Mouse (Mus musculus): Measurements from ENCODE around the gene Mettl26.

Gene Mettl26

DNA sequence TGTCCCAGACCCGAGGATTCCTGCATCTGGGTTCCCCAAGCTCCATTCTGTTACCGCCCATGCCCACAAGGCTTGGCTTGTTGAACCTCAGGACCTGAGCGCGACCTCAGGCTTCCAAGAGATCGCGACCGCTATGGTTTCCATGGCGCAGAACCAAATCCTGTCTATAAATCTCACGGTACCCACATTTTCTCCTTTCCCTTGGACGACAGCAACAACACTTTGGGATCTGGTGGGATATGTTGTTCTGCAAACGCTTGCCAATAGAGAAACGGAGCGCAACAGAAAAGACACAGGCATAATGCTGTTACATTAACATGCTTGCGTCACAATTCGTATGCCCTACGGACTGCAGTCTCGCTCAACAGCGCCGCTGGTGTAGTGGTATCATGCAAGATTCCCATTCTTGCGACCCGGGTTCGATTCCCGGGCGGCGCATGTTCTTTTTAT lies at the start of gene Mettl26:
Mettl26 (plus strand) TSS at position 354 of the 450 bp plus-strand sequence.
- peak; percentile 87 for DNase-seq (ENCODE audit: low read depth, low spot score)

- DNase-seq (ENCODE audit: low read depth, low spot score), result no peak
Observed at GRCm38 (mm10) chr17:25825311-25825710, 49.6 kb upstream of the Mettl26 start.

GRCm38 (mm10) chr17:25825984-25826570 lies 48.8 kb upstream of the Mettl26 start:
- DNase-seq (ENCODE audit: low read depth, low spot score), result no peak

DNA sequence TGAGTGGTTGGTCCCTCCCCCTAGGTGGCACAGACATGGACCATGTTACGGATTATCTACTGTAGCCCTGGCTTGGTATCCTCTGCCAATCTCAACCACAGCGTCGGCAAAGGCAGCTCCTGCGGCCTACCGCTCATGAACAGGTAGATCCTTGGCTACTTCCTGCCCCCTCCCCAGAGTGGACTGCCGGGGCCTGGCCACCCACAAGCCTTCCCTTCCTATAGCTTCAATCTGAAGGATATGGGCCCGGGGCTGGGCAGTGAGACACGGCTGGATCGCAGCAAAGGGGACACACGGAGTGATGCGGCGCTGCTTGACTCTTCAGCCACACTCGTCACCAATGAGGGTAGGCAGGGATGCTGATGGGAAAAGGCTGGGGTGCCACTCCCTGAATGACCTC lies 47.9 kb upstream of the Mettl26 start:
- DNase-seq (ENCODE audit: low read depth, low spot score), result no peak

DNA sequence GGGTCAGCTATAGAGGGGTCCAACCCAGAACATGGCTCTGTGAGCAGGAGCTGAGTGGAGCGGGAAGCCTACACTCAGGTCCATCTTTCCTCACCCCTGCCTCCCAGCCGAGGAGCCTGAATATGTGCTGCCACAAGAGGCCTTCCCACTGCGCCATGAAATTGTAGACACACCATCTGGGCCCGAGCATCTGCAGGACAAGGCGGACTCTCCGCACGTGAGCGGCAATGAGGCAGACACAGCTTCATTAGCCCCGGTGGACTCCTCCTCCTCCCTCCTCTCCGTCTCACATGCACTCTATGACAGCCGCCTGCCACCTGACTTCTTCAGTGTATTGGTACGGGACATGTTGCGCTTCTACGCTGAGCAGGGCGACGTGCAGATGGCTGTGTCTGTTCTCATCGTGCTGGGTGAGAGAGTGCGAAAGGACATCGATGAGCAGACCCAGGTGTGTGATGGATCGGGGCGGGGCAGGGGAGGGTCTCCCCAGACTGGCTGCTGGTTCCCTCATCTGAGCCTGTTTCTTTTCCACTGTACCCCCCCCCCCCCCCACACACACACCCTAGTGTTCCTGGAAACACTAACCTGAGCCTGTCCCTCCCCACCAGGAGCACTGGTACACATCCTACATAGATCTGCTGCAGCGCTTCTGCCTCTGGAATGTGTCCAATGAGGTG lies 47.2 kb upstream of the Mettl26 start:
- DNase-seq (ENCODE audit: low read depth, low spot score), result no peak

DNA sequence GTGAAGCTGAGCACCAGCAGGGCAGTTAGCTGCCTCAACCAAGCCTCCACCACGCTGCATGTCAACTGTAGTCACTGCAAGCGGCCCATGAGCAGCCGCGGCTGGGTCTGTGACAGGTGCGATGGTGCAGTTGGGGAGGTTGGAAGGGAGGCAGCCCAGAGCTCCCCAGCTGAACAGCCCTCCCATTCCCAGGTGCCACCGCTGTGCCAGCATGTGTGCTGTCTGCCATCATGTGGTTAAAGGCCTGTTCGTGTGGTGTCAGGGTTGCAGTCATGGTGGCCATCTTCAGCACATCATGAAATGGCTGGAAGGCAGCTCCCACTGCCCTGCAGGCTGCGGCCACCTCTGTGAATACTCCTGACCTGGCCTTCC lies 46.7 kb upstream of the Mettl26 start:
- no peak for DNase-seq (ENCODE audit: low read depth, low spot score)

DNA sequence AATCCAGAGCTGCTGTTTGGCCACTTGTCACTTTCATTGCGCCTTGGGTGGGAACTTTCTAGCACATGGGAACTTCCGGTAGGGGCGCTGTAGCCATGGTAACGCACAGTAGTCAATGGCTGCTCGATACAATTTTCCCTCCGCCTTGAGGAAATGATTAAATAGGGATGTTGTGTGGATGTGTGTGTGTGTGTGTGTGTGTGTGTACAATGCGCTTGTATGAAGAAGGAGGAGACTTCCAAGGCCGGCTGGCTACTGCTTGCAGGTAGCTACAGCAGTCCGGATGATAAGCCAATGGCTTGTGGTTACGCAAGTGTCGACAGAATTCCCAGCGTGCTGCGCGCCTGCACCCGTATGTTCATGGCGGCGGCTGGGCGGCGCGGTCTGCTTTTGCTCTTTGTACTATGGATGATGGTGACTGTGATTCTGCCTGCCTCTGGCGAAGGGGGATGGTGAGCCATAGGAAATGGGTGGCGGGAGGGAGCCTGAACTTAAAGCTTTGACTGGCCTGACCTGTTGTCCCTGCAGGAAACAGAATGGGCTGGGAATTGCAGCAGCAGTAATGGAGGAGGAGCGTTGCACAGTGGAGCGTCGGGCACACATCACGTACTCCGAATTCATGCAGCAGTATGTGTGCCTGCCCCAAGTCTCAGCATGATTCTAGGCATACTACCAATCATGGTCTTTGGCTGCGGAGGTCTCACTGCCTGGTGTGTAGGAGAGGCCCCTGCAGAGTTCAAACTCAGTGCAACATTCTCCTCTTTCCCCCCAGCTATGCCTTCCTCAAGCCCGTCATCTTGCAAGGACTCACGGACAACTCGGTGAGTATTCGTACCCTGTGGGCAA lies 45.9 kb upstream of the Mettl26 start, which contains the start of gene Jmjd8:
Jmjd8 (plus strand) TSS at position 156 of the 846 bp plus-strand sequence.
- DNase-seq (ENCODE audit: low read depth, low spot score), result peak; percentile 67

- no peak for DNase-seq (ENCODE audit: low read depth, low spot score)
Observed at GRCm38 (mm10) chr17:25829558-25830017, 45.3 kb upstream of the Mettl26 start.

- DNase-seq (ENCODE audit: low read depth, low spot score), result no peak
Observed at GRCm38 (mm10) chr17:25830200-25830753, 44.6 kb upstream of the Mettl26 start.

- no peak for DNase-seq (ENCODE audit: low read depth, low spot score)
Observed at GRCm38 (mm10) chr17:25830806-25831431, 44.0 kb upstream of the Mettl26 start.

DNA sequence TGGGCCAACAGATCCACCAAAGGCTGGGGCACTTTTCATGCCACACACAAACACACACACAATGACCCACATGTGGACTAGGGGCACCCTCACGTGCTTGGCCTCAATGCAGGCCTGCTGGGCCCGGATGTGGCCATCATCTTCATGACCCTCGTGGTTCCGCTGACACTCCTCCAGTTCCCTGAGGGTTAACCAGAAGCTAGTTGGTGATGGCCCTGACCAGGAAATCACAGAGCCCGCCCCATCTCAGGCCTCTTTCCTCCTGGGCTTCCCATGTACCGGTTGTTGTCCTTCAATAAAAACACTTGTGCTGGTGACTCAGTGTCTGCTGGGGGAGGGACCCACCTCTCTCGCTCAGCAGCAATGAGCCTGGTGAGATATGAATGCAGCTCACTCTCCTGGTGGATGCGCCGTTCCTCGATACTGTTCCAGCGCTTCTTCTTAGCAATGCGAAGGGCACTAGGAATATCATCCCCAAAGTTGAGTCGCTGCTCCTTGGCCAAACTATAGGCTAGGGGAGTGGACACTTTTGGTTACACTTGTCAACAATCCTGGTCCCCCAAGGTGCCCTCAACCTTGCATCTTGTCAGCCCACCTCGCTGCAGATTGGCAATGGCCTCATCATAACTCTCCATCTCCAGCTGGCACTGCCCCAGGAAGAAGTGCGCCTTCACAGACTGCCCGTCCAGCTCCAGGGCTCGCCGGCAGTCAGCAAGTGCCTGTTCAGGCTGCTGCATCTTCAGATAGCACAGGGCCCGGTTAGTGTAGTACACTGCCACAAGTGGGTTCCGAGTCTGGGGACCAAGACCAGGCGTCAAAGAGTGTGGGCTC lies 43.2 kb upstream of the Mettl26 start:
- DNase-seq (ENCODE audit: low read depth, low spot score), result no peak

- DNase-seq (ENCODE audit: low read depth, low spot score), result peak; percentile 99
Observed at GRCm38 (mm10) chr17:25832436-25833290, 42.2 kb upstream of the Mettl26 start.

- DNase-seq (ENCODE audit: low read depth, low spot score), result peak; percentile 82
Observed at GRCm38 (mm10) chr17:25833291-25833663, 41.6 kb upstream of the Mettl26 start, which contains the start of gene Stub1. TSS of gene Stub1 (minus strand) at chr17:25833404.

DNA sequence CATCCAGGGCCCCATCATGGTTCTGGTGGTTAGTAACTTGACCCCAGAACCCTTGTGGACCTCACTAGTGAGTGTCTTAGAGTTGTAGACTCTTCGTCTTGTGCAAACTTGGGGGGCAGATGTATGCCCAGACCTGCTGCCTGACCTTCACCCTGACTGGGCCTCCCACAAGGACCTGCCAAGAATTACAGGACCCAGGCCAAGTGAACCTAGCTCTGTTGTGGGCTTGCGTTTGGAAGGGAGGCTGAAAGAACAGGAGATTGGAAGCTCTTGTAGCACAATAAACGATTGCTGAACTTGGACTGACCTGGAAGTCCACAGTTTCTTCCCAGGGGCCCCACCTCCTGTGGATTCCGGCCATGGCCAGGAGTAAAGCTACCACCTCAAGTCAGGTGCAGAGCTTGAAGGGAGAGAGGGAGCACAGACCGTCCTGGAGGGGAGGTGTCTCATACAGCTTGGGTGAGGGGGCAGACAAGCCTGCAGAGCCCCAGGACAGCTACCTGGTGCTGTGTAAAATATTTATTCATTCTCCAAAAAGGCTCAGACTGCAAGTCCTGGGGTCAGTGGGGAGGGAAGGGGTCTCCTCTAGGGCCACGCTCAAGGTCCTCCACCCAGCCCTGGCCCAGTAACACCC lies 40.8 kb upstream of the Mettl26 start:
- no peak for DNase-seq (ENCODE audit: low read depth, low spot score)

- DNase-seq (ENCODE audit: low read depth, low spot score), result no peak
Observed at GRCm38 (mm10) chr17:25834595-25835222, 40.2 kb upstream of the Mettl26 start.

GRCm38 (mm10) chr17:25835301-25835700 lies 39.6 kb upstream of the Mettl26 start:
- DNase-seq (ENCODE audit: low read depth, low spot score), result no peak

- DNase-seq (ENCODE audit: low read depth, low spot score), result no peak
Observed at GRCm38 (mm10) chr17:25835816-25836215, 39.1 kb upstream of the Mettl26 start.

DNA sequence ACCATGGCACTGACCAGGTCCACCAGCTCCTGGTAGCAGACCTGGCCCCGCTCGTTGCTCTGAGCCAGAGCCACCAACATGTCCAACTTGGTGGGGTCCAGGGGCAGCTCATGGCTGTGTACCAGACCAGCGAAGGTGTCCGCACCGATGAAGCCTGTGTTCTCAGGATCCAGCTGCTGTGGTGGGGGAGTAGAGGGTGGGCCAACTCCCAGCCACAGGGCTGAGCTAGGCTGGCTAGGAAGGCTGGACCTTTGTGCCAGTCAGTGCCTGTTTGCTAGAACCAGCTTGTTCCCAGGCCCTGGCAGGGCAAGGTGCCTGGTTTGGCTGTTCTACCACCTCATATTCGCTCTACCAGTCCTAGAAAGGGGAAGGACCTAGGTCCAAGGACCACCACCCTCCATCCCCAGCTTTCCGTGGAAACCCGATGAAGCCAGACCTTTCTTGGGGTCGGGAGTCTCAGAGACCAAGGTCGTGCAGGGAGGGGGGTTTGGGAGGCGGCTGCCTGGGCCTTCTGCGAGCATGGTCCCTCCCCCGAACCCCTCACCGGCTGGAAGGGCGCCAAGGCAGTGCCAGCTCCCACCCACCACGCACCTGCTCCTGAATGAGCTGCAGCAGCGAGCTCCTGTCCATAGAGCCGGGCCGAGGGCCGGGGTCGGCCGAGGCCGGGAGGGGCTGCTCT lies 38.3 kb upstream of the Mettl26 start:
- no peak for DNase-seq (ENCODE audit: low read depth, low spot score)
